Mouse (Mus musculus) c-Kit-positive CD71-positive TER-119-positive erythroid progenitor cells, embryonic 14.5 days (primary cell): ENCODE measurements around the gene Rbpj.
"Not testable (repeated sequence)": the region's sequence is repeated elsewhere in the genome, so short reads cannot be mapped to it uniquely, and the experiment has no call there.

ENCODE experiments used
- DNase-seq: peaks from one replicate; pipeline ENCODE4 v3.0.0-alpha.2; 2013; ENCODE audit warnings: low spot score

The Rbpj gene

DNA sequence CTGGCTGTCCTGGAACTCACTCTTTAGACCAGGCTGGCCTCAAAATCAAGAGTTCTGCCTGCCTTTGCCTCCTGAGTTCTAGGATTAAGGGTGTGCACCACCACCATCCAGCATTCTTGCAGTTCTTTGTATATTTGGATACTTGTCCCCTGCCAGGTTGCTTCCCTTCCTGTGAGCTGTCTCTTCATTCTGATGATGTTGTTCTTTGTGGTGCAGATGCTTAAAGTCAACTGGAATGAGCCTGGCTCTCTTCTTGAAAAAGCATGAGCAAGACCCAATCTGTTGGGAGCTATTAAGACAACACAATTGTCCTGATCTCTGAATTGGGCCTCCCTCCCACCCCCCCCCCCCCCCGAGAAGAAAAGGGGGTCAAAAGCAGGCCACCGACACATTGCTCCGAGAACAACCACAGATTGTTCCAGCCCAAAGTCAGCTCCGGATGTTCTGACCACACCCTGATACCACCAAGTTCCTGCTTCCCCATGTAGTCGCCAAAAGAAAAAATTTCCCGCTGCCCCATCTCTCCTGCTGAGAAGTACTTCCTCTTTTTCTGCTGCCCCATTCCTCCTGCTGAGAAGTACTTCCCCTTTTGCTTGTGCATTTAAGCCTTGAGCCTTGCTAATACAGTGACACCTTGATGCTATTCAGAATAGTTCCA, 207.7 kb downstream of the Rbpj start:
- DNase-seq, result not testable (repeated sequence)

DNA sequence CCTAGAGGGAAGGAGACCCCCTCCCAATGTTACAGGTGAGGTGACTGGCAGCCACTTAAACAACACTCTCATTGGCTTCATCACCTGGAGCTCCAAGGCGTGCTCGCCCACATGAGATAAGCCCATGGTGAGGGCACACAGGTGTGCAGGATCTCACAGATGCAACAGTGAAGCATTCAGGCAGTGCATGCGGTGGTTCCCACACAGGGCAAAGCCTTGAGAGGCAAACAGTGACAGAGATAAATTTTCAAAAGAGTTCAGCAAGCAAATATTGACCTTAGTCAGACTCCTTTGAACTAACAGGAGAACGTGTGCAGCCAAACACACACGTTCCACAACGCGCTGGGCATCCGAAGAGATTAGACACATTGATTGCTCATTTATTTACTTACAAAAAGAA, 210.7 kb downstream of the Rbpj start:
- DNase-seq, result no peak

DNA sequence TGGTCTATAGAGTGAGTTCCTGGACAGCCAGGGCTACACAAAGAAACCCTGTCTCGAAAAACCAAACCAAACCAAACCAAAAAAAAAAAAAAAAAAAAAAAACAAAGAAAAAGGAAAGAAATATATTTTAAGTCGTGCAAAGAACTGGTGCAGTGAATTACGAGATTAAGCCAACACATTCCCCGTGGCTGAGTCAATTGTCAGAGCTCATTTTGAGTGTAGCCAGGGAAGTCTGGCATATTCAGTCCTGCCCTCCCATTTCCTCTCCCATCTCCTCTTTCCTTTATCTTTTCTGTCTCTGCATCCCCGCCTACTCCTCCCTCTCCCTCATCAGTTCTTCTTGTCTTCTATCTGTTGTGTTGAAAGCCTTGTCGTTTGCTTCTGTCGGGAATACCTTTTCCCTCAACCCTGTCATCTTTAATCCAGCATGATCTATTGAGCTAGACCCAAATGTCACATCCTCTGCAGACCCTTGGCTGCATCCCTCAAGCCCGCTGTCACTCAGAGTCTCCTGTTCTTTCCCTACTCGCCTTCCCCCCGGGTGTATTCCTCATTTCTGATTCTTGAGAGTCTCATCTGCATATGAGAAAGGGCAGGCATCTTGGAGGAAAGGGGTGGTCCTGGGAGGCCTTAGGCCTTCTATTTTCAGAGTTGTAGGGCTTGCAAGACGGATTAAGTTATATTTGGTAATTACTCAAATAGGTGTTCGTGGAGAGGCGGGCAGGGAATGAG, 212.2 kb downstream of the Rbpj start:
- no peak for DNase-seq

DNA sequence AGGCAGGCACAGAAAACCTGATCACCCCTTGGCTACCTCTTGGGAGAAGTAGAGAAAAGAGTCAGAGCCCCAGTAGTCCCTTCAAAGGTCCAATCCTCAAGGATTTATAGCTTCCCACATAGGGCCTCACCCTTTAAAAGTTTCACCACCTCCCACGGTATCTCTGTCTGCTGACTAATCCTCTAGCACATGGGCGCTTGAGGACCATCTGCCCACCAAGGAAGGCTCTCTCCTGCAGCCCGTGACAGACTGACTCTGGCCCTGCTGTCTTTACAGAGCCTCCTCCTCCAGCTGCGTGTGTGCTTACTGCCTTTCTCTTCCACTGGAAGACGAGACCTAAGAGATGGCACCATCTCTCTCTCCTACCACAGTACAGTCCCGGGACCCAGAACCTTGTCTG, 213.7 kb downstream of the Rbpj start:
- no peak for DNase-seq

DNA sequence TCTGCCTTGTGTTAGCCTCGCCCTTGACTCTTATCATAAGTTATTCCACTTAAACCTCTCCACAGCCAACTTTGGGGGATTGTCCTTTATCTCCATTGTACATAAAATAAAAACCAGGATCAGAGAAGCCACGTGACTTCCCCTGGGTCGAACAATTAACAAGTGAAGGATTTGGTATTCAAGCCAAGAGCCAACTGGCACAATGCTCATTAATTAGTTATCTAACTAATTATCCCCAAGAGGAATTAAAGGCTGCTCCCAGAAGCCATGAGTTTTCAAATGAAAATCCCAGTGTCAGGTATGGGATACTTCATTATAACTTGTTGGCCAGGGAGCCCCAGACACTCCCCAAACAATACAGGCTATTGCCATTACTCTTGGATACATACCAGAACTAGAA, 218.0 kb downstream of the Rbpj start:
- no peak for DNase-seq

DNA sequence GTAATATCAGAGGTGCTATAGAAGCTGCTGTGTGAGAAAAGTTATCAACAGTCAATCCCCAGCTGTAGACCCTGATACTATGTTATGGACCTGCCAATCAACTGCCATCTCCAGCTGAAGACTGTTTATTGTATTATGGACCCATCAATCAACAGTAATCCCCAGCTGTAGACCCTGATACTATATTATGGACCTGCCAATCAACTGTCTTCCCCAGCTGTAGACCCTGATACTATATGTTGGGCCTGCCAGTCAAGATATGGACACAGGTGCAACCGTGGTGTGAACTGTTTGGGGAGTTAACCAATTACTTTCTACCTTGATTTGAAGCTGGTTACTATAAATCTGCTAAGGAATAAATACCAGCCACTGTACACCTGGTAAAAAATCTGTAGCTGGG, 218.5 kb downstream of the Rbpj start:
- no peak for DNase-seq

DNA sequence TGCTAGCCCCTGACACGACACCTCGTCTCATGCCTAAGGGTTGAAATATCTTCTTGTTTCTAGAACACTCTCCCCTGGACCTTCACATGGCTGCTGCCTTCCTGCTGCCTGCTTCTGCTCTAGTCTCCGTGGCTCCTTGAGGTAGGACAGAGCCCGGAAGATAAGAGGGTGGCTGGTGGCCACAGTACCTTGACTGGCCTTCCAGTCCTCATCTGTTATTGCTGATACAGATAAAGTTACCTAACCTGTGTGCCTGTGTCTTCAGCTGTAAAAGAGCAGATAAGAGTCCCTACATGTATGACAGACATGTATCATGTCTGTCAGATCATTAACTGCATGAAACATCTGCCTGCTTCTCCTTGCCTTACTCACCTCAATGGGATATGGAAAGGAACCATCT, 219.7 kb downstream of the Rbpj start:
- DNase-seq, result no peak

DNA sequence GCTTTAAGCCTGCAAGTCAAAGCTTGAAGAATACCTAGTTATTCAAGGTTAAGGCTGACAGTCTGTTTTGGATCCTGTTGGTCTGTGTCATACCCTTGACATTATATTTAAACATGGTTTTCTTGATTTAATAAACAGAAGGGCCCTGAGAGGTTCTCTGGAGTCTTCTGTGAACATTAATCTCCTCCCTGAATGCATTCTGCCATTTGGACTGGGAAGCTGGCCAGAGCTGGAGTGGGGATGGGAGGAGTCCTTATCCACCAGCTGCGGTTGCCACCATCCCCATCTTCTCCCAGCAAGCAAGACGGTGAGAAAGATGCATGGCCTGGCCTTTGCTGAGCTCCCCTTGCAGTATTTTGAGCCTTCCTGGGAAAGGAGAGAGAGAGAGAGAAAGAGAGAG, 220.4 kb downstream of the Rbpj start:
- no peak for DNase-seq

DNA sequence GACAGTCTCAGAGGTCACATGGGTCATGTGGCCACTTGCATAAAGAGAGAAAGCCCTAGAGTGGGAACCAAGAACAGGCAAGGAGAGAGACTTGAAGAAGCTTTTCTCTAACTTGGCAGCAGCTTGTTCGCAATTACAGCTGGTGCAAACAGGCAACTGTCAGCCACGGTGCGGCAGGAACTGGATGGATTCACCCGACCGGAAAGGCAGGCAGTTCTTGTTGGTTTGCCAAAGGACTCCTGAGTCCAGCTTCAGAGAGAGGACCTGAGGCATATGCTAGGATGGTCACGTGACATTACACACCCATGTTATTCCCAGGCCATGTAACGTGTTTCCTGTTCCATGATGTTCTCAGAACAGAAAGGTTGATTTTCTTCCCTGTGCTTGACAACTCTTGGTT, 222.4 kb downstream of the Rbpj start:
- DNase-seq, result no peak

DNA sequence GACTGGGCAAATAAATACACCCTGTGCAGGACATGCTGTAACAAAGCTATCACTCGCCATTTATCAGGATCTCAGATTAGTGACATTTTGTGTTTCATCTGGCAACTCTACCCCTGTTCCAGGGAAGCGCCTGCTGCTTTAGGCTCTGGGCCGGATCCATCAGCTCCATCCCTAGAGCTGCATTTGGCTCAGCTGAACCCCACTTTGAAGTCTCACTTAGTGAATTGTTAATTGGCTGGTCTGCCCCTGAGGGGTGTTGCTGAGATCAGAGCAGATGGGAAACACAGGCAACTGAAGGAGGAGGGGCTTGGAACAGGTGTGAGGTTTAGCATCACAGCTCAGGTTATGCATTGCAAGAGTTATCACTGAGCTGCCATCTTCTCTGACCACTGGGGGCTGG, 225.6 kb downstream of the Rbpj start:
- DNase-seq, result no peak

DNA sequence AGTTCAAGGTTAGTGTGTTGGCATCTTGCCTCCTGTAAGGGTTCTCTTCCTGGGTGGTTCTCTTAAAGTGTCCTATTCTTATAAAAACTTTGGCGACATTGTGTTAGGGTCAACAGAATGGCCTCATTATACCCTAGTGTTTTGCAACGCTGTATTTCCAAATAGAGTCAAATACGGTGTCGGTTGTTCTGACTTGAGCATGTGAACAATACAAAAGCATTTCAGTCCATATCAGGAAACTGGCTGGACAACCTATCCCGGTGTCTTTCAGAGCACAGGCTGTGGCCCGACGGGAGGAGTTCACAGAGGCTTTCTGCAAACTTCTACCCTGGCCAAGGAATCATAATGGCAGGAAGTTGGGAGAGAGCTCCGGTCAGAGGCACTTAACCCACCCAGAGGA, 226.1 kb downstream of the Rbpj start:
- no peak for DNase-seq

DNA sequence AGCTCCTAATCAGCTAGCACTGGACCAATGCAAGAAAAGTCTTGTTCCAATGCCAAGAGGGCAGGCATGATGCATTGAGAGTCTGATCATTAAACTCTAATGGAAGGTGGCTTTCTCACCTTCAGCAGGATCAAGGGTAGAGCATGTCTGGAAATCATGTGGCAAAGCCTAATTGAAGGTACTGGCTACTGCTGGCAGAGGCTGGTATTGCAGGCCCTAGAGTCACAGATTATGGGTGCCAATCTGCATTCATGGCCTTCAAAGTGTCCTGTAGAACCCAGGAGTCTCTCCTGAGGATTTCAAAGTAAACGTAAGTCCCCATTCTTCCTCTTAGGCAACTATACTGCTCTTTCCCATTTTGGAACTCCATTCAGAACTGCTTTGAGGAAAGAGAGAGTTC, 226.7 kb downstream of the Rbpj start:
- no peak for DNase-seq

DNA sequence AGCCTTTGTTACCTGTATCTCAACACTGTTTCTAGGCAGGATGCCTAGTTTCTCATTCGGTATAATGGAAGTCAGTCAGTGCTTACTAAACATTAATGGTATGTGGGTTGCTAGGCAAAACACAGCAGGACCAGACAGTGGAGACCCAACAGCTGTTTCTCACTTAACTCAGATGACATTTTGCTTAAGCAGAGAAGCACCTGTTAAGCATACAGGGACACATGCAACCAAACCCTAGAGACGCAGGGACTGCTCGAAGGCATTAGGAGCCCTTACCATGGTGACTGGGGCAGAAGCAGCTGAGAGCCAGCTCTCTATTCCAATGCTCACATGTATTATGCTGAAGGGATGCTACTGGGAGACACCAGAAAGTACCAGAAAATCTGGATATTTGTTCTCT, 230.7 kb downstream of the Rbpj start:
- no peak for DNase-seq

DNA sequence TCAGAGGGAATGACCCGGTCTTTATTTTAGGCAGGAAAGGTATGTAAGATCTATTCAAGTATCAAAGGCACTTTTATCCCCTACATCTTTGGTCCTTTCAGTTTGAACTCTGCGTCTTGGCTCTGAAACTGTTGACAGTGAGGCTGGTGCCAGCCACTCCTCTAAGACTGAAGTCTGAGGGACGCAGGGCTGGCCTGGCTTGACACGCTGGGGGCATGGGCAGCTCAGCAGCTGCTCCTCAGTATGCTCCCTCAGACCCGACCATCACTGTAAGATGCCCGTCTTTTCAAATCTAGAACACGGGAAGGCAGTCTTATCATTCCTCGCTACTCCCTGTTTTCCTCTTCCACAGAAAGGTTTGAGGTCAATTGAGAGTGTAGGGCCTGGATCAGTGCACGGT, 231.8 kb downstream of the Rbpj start:
- no peak for DNase-seq

DNA sequence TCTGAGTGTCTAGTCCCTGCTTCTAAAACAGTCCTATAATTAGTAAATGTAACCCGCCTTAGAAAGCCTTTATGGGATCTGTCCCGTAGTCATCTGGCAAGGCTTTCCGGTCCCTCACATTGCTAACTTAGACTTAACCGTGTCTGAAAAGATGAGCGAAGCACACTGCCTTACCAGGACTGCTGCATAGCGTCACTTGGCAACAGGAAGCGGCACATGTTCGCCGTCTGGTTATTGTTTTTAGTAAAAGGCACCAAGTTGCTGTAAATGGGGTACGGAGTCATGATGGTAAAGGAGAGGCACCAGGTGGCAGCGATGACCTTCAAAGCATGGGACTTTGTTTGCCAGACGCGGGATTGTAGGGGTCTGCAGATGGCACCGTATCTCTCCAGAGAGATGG, 236.7 kb downstream of the Rbpj start:
- no peak for DNase-seq
